Mouse (Mus musculus): ENCODE measurements around the gene Cyp2b10. TPM values are rescaled to one million over a fixed set of nuclear protein-coding genes. Genes with fewer than 3 reads are reported as not detected.
"Not testable (repeated sequence)": the region's sequence is repeated elsewhere in the genome, so short reads cannot be mapped to it uniquely, and the experiment has no call there.

Gene Cyp2b10
- total and polyA plus RNA-seq, 3 experiments: not detected

- H3K27me3 ChIP-seq (ENCODE audit: insufficient read depth, low read length): no peaks in the 10 kb centered on the region
- no peak for TF ChIP-seq TAL1 (conservative IDR thresholded peaks at IDR 0.05; ENCODE audit: low read depth, low read length)
- TF ChIP-seq CTCF (IDR thresholded peaks at IDR 0.05; ENCODE audit: low read depth, low read length): no peak
- TF ChIP-seq GATA1 (IDR thresholded peaks at IDR 0.05; ENCODE audit: borderline replicate concordance, low read length): no peak
- no peak for TF ChIP-seq GATA2 (IDR thresholded peaks at IDR 0.05; ENCODE audit: borderline replicate concordance, low read depth, low read length)
- no peak for TF ChIP-seq POLR2AphosphoS5 (IDR thresholded peaks at IDR 0.05; ENCODE audit: insufficient replicate concordance, low read depth, low read length)
- ATAC-seq (ENCODE audit: extremely low read depth, insufficient number of reproducible peaks, low FRiP score, poor library complexity, severe bottlenecking): no peak
Measured at GRCm38 (mm10) chr7:25863756-25864155, 33.7 kb upstream of the Cyp2b10 start.

DNA sequence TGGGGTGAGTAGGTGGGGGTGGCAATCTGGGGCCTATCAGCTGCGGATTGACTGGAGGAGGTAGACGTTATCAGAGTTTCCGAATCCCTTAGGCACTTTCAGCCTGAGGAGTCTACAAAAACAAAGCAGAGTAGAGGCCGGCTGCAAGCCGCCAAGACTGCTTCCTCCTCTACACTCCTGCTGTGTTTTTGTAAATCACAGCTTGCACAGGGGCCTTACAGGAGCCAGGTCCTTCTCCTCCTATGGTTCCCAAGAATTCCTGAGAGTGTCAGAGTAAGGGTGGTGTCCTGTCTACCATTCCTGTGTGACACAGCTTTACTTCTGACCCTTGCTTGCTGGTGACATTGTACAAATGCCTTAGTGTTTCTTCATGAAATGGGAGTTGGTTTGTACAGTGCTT, 32.6 kb upstream of the Cyp2b10 start:
- Histone ChIP-seq H3K4me3 (ENCODE audit: low read depth, low read length) (no peak overlapping the region), H3K4me1 (ENCODE audit: insufficient read depth, low read depth, low read length) (no peaks in the 10 kb centered on the region), H3K27me3 (ENCODE audit: insufficient read depth, low read length) (no peaks in the 10 kb centered on the region), H3K36me3 (replicated peaks) (no peaks in the 10 kb centered on the region), H3K9me3 (replicated peaks) (peaks cover 7% of the 10 kb centered on the region)
- DNase-seq (ENCODE audit: low spot score): no peak
- TF ChIP-seq GATA2 (IDR thresholded peaks at IDR 0.05; ENCODE audit: borderline replicate concordance, low read depth, low read length) (no peak), GATA1 (IDR thresholded peaks at IDR 0.05; ENCODE audit: borderline replicate concordance, low read length) (no peak), TAL1 (conservative IDR thresholded peaks at IDR 0.05; ENCODE audit: low read depth, low read length) (no peak), CTCF (IDR thresholded peaks at IDR 0.05; ENCODE audit: low read depth, low read length) (no peak)
- ATAC-seq (ENCODE audit: extremely low read depth, insufficient number of reproducible peaks, low FRiP score, poor library complexity, severe bottlenecking): no peak

More at GRCm38 (mm10) chr7:25863756-25864155, 33.7 kb upstream of the Cyp2b10 start:
- Histone ChIP-seq H3K9me3 (replicated peaks) (peaks cover 7% of the 10 kb centered on the region), H3K4me3 (ENCODE audit: low read depth, low read length) (no peak overlapping the region), H3K4me1 (ENCODE audit: insufficient read depth, low read depth, low read length) (no peaks in the 10 kb centered on the region), H3K36me3 (replicated peaks) (no peaks in the 10 kb centered on the region)
- DNase-seq (ENCODE audit: low spot score): no peak

DNA sequence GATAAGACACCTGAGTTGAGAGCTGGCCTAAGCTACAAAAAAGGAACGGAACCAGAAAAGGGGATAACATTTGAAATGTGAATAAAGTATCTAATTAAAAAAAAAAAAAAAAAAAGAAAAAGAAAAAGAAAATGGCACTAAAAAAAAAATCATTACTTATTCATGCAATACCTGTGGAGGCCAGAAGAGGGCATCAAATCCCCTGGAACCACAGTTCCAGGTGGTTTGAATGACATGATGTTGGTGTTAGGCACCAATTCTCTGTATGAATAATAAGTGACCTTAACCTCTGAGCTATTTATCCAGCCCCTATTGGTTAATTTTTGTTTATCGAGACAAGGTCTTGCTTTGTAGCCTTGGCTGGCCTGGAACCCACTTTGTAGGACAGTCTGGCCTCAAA, 27.6 kb upstream of the Cyp2b10 start:
- DNase-seq (ENCODE audit: low spot score) (no peak), ATAC-seq (ENCODE audit: extremely low read depth, insufficient number of reproducible peaks, low FRiP score, poor library complexity, severe bottlenecking) (no peak)
- Histone ChIP-seq H3K27me3 (ENCODE audit: insufficient read depth, low read length) (no peaks in the 10 kb centered on the region), H3K36me3 (replicated peaks) (no peaks in the 10 kb centered on the region), H3K4me1 (ENCODE audit: insufficient read depth, low read depth, low read length) (no peaks in the 10 kb centered on the region), H3K9me3 (replicated peaks) (peaks cover 7% of the 10 kb centered on the region), H3K4me3 (ENCODE audit: low read depth, low read length) (no peak overlapping the region)
- TF ChIP-seq GATA1 (IDR thresholded peaks at IDR 0.05; ENCODE audit: borderline replicate concordance, low read length) (no peak), CTCF (IDR thresholded peaks at IDR 0.05; ENCODE audit: low read depth, low read length) (no peak), POLR2AphosphoS5 (IDR thresholded peaks at IDR 0.05; ENCODE audit: insufficient replicate concordance, low read depth, low read length) (no peak), TAL1 (conservative IDR thresholded peaks at IDR 0.05; ENCODE audit: low read depth, low read length) (no peak), GATA2 (IDR thresholded peaks at IDR 0.05; ENCODE audit: borderline replicate concordance, low read depth, low read length) (no peak)

- H3K36me3 ChIP-seq (replicated peaks): no peaks in the 10 kb centered on the region
- no peaks in the 10 kb centered on the region for H3K4me1 ChIP-seq (ENCODE audit: insufficient read depth, low read depth, low read length)
- ATAC-seq (ENCODE audit: extremely low read depth, insufficient number of reproducible peaks, low FRiP score, poor library complexity, severe bottlenecking) (no peak), DNase-seq (ENCODE audit: low spot score) (no peak)
- H3K4me3 ChIP-seq (ENCODE audit: low read depth, low read length): no peak overlapping the region
- TF ChIP-seq POLR2AphosphoS5 (IDR thresholded peaks at IDR 0.05; ENCODE audit: insufficient replicate concordance, low read depth, low read length) (no peak), GATA1 (IDR thresholded peaks at IDR 0.05; ENCODE audit: borderline replicate concordance, low read length) (no peak), CTCF (IDR thresholded peaks at IDR 0.05; ENCODE audit: low read depth, low read length) (no peak), GATA2 (IDR thresholded peaks at IDR 0.05; ENCODE audit: borderline replicate concordance, low read depth, low read length) (no peak), TAL1 (conservative IDR thresholded peaks at IDR 0.05; ENCODE audit: low read depth, low read length) (no peak)
- H3K27me3 ChIP-seq (ENCODE audit: insufficient read depth, low read length): no peaks in the 10 kb centered on the region
- H3K9me3 ChIP-seq (replicated peaks): peaks cover 7% of the 10 kb centered on the region
Measured at GRCm38 (mm10) chr7:25872624-25873023, 24.8 kb upstream of the Cyp2b10 start.

DNA sequence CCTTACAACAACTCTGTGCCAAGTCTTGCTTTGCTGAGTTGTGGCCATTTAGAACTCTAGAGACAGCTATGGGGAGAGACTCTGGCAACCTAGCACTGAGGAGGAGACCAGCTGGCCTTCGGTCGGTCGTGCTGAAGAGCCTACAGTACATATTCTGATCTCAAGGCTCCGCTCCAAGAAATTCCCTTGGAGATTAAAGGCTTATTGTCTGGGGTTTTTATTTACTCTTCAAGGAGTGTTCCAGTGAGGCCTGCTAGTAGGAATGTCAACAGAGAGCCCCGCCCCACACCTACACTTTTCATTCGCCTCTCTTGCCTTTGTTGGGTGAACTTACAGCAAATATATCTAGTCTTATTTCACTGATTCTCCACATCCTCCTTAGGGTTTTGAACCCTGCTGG, 18.7 kb upstream of the Cyp2b10 start:
- H3K4me1 ChIP-seq (ENCODE audit: insufficient read depth, low read depth, low read length): no peaks in the 10 kb centered on the region
- H3K9me3 ChIP-seq (replicated peaks): no peaks in the 10 kb centered on the region
- DNase-seq (ENCODE audit: low spot score) (no peak), ATAC-seq (ENCODE audit: extremely low read depth, insufficient number of reproducible peaks, low FRiP score, poor library complexity, severe bottlenecking) (no peak)
- no peak for TF ChIP-seq POLR2AphosphoS5 (IDR thresholded peaks at IDR 0.05; ENCODE audit: insufficient replicate concordance, low read depth, low read length)
- no peak for TF ChIP-seq GATA1 (IDR thresholded peaks at IDR 0.05; ENCODE audit: borderline replicate concordance, low read length)
- no peak for TF ChIP-seq TAL1 (conservative IDR thresholded peaks at IDR 0.05; ENCODE audit: low read depth, low read length)
- no peak for TF ChIP-seq CTCF (IDR thresholded peaks at IDR 0.05; ENCODE audit: low read depth, low read length)
- H3K4me3 ChIP-seq (ENCODE audit: low read depth, low read length): no peak overlapping the region
- H3K36me3 ChIP-seq (replicated peaks): no peaks in the 10 kb centered on the region
- no peaks in the 10 kb centered on the region for H3K27me3 ChIP-seq (ENCODE audit: insufficient read depth, low read length)

- not testable (repeated sequence) for H3K36me3 ChIP-seq (replicated peaks); H3K4me3 ChIP-seq (ENCODE audit: low read depth, low read length); ATAC-seq (ENCODE audit: extremely low read depth, insufficient number of reproducible peaks, low FRiP score, poor library complexity, severe bottlenecking); H3K27me3 ChIP-seq (ENCODE audit: insufficient read depth, low read length); DNase-seq (ENCODE audit: low spot score); H3K4me1 ChIP-seq (ENCODE audit: insufficient read depth, low read depth, low read length); H3K9me3 ChIP-seq (replicated peaks)
Measured at GRCm38 (mm10) chr7:25880721-25881120, 16.7 kb upstream of the Cyp2b10 start.

- TF ChIP-seq TAL1 (conservative IDR thresholded peaks at IDR 0.05; ENCODE audit: low read depth, low read length) (no peak), POLR2AphosphoS5 (IDR thresholded peaks at IDR 0.05; ENCODE audit: insufficient replicate concordance, low read depth, low read length) (no peak), GATA2 (IDR thresholded peaks at IDR 0.05; ENCODE audit: borderline replicate concordance, low read depth, low read length) (no peak), GATA1 (IDR thresholded peaks at IDR 0.05; ENCODE audit: borderline replicate concordance, low read length) (no peak), CTCF (IDR thresholded peaks at IDR 0.05; ENCODE audit: low read depth, low read length) (no peak)
Measured at GRCm38 (mm10) chr7:25884272-25884671, 13.1 kb upstream of the Cyp2b10 start.

More at GRCm38 (mm10) chr7:25884272-25884671, 13.1 kb upstream of the Cyp2b10 start:
- no peak overlapping the region for H3K4me3 ChIP-seq (ENCODE audit: low read depth, low read length)
- no peak for ATAC-seq (ENCODE audit: extremely low read depth, insufficient number of reproducible peaks, low FRiP score, poor library complexity, severe bottlenecking)
- H3K4me1 ChIP-seq (ENCODE audit: insufficient read depth, low read depth, low read length): no peaks in the 10 kb centered on the region
- no peaks in the 10 kb centered on the region for H3K9me3 ChIP-seq (replicated peaks)
- no peaks in the 10 kb centered on the region for H3K36me3 ChIP-seq (replicated peaks)
- H3K27me3 ChIP-seq (ENCODE audit: insufficient read depth, low read length): no peaks in the 10 kb centered on the region
- no peak for DNase-seq (ENCODE audit: low spot score)
